Mouse (Mus musculus) fat pad, adult 2 months (tissue): ENCODE measurements around the gene Entr1.

Experiments used
- DNase-seq: peaks from one replicate; pipeline ENCODE4 v3.0.0-alpha.2; 2011; ENCODE audit warnings: low read depth, low spot score; ENCODE audit errors: extremely low read depth

Gene Entr1

GRCm38 (mm10) chr2:26351358-26352290 is 37.5 kb downstream of the Entr1 start, which contains the start of gene Dnlz:
Dnlz (minus strand) TSS chr2:26352110.
- no peak for DNase-seq

DNA sequence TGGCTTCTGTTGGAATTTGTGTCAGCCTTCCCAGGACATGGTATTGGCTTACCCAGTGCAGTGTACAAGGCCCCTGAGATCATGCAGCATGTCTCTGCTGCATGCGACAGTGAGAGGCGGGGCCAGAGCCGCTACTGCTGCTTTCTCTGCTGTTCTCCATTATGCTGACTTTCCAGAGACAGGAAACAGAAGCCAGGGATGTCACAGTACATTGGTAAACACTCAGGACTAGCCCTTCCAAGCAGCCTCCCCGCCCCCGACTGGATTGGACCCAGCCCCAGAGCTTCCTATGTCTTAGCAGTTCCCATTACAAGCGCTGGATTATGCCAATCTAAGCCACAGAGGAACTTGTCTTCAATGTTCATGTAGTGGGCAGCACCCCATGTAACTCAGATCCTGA is 40.9 kb downstream of the Entr1 start:
- no peak for DNase-seq

DNA sequence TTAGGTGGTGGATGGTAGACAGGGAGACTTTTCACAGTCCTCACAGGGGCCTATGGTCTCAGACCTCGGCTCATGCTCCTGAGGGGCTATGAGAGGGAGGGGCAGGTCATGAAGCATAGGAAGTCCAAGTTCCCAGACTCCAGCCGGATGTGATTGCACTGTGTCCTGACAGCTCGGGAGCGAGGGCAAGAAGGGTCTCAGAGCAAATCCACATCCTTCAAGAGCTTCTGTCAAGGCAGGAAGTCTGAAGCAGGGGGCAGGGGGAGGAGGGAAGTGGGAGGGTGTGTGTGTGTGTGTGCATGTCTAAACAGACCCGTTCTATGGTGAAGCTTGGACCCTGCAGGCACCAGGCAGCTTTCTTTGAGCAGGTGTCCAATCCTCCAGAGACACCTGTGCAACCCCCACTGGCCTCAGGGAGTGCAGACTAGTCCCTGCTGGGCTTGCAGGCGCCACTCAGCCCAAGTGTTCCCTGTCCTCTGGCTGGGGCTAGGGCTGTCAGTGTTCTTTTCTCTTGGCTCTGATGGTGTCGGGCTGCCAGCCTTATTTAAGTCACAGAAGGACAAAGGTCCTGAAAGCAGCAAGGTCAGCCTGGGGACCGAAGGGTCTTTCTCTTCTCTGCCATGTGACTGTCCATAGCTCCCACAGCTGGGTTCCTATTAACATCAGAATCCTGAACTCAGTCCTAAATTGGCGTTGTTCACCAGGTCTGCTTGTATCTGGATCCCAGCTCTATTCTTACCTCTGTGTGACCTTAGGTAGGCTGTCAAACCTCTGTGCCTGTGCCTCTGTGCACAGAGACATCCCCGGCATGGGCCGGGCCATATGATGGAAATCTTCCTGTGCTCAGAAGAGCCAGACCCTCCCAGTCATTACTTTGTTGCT is 46.3 kb downstream of the Entr1 start:
- DNase-seq = no peak

GRCm38 (mm10) chr2:26342044-26342443 is 47.1 kb downstream of the Entr1 start:
- no peak for DNase-seq

GRCm38 (mm10) chr2:26341510-26341981 is 47.6 kb downstream of the Entr1 start:
- DNase-seq = no peak

GRCm38 (mm10) chr2:26339204-26339551 is 49.9 kb downstream of the Entr1 start:
- no peak for DNase-seq

DNA sequence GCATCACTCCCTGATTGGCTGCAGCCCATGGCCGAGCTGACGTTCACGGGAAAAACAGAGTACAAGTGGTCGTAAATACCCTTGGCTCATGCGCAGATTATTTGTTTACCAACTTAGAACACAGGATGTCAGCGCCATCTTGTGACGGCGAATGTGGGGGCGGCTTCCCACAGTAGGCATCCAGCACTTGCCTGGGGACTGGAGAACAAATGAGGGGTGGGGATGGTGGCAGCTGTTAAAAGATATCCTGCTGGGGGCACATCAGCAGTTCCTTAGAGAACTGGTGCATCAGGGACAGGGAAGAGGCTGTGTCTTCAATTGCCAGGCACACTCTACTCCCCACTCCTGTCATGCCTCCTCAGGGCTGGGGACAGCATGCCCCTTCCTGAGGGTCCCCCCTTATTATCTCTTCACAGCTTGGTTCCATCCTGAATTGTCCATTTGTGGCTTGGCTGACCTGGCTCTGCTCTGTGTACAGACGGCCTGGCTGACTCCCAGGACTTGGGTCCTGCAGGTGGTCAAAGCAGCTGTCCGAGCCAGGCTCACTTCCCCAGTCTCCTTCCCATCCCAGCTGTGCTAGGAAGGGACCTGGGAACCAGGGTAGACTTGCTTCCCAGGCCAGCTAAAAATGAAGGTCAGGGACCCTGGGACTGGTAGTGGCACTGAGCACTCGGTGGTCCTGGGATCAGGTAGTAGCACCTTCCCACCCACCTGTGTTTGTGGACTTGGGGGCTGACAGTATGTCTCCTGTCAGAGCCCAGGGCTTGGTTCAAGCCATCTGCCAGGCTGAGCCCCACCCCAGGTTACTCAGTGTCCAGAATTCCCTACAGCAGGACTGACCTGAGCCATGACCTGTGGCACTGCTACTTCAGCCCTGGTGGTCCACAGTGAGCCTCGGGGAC is 50.6 kb downstream of the Entr1 start:
- DNase-seq = no peak
